Mouse (Mus musculus) stomach, postnatal 0 days (tissue): Measurements from ENCODE around the gene Smarcd2. TPM values are rescaled to one million over a fixed set of nuclear protein-coding genes. Genes with fewer than 3 reads are reported as not detected.

Source experiments
- ATAC-seq: fragments of 200-750 bp; cut with Nextera tagmentation; 2 replicates; pipeline ENCODE4 v1.8.0; 2017; ENCODE audit not compliant: low FRiP score, low TSS enrichment
- DNase-seq: peaks from one replicate; pipeline ENCODE4 v3.0.0-alpha.2; 2016; ENCODE audit warnings: low spot score
- H3K27ac ChIP-seq: fragments of 300-500 bp; sonication (generic); replicated peaks from 2 replicates; pipeline ENCODE4 v1.5.1; 2014; ENCODE audit warnings: mild to moderate bottlenecking, control low read depth
- H3K27me3 ChIP-seq: fragments of 300-500 bp; sonication (generic); 2 replicates; pipeline ENCODE4 v1.6.1; 2014; ENCODE audit warnings: low read length; ENCODE audit not compliant: control insufficient read depth, insufficient read depth
- H3K36me3 ChIP-seq: fragments of 300-500 bp; sonication (generic); 2 replicates; pipeline ENCODE4 v1.6.1; 2014; ENCODE audit warnings: low read length, mixed read lengths; ENCODE audit not compliant: control insufficient read depth, insufficient read depth
- H3K4me1 ChIP-seq: fragments of 300-500 bp; sonication (generic); replicated peaks from 2 replicates; pipeline ENCODE4 v1.6.1; 2014; ENCODE audit warnings: antibody characterized with exemption; ENCODE audit not compliant: control insufficient read depth, insufficient read depth
- H3K4me2 ChIP-seq: fragments of 300-500 bp; sonication (generic); replicated peaks from 2 replicates; pipeline ENCODE4 v1.6.1; 2014; ENCODE audit warnings: low read depth, mild to moderate bottlenecking, control low read depth, moderate library complexity
- H3K4me3 ChIP-seq: fragments of 300-500 bp; sonication (generic); 2 replicates; pipeline ENCODE4 v1.5.1; 2014; ENCODE audit warnings: low read depth, low read length, control low read depth
- H3K9ac ChIP-seq: fragments of 300-500 bp; sonication (generic); 2 replicates; pipeline ENCODE4 v1.6.1; 2014; ENCODE audit warnings: mild to moderate bottlenecking, low read length, control low read depth, mixed read lengths
- H3K9me3 ChIP-seq: fragments of 300-500 bp; sonication (generic); 2 replicates; pipeline ENCODE4 v1.6.1; 2016; ENCODE audit warnings: low read length; ENCODE audit not compliant: control insufficient read depth
- CTCF ChIP-seq: IDR thresholded peaks from 2 replicates; pipeline ENCODE4 v1.5.1; 2016; ENCODE audit warnings: antibody characterized with exemption, low read depth, mild to moderate bottlenecking, moderate library complexity
- EP300 ChIP-seq: optimal IDR thresholded peaks from 2 replicates; pipeline ENCODE3; 2016; ENCODE audit warnings: antibody characterized with exemption
- WGBS: fragments of 180-500 bp; shearing (Covaris S2); extraction: QIAGEN DNeasy Blood & Tissue Kit; methylation state at CpG from one replicate; pipeline ENCODE4 v1.1.7; 2014; 5-methylcytosine and 5-hydroxymethylcytosine counted together
- polyA plus RNA-seq: library from polyadenylated mRNA; unstranded; fragments of >200 nt; fragmentation: Nextera tagmentation; extraction: Ambion mirVana; gene quantifications from 2 replicates; pipeline ENCODE4 v1.2.1, GENCODE M21; 2015

Smarcd2 gene
- polyA plus RNA-seq, 1 experiment from 2014 or later = 43.5 TPM

DNA sequence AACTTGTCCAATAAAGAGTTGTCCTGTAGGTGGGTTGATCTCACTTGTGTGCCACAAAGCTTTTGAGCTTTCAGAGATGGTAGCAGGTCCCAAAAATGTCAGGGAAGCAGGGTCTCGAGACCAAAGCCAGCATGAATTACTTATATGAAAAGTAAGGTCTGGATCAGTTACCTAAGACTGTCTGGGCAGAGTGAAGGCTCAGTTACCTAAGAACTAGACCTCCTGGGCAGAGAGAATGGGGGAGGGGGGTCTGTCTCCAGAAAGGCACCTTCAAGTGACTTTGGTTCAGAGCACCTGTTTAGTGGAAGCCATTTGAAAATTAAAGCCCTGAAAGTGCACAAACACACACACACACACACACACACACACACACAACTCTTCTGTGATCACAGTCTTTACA is 1.6 kb upstream of the Smarcd2 start:
- H3K27ac ChIP-seq = no peak overlapping the region; the same call in 1 of the 2 replicates
- peaks cover 11% of the 10 kb centered on the region for H3K4me1 ChIP-seq
- 84% methylated on average over 1 of the region's 1 CpGs for WGBS
- ATAC-seq (no peak), DNase-seq (no peak)
- H3K4me2 ChIP-seq = no peak overlapping the region
- H3K36me3 ChIP-seq = no peaks in the 10 kb centered on the region
- no peaks in the 10 kb centered on the region for H3K27me3 ChIP-seq
- no peaks in the 10 kb centered on the region for H3K9me3 ChIP-seq
- H3K9ac ChIP-seq = no peak overlapping the region
- TF ChIP-seq CTCF (no peak), EP300 (no peak)
- H3K4me3 ChIP-seq = no peak overlapping the region

GRCm38 (mm10) chr11:106273811-106274210 is 1.0 kb upstream of the Smarcd2 start:
- no peak overlapping the region; the same call in 1 of the 2 replicates for H3K4me3 ChIP-seq
- H3K9ac ChIP-seq = no peak overlapping the region
- TF ChIP-seq EP300 (no peak), CTCF (no peak)
- H3K27me3 ChIP-seq = no peaks in the 10 kb centered on the region
- no peaks in the 10 kb centered on the region for H3K9me3 ChIP-seq
- H3K36me3 ChIP-seq = no peaks in the 10 kb centered on the region
- H3K4me1 ChIP-seq = peaks cover 15% of the 10 kb centered on the region
- ATAC-seq (no peak), DNase-seq (no peak)
- H3K27ac ChIP-seq = peak overlapping the region; percentile 94
- H3K4me2 ChIP-seq = no peak overlapping the region
- WGBS = 86% methylated on average over 6 of the region's 6 CpGs

GRCm38 (mm10) chr11:106273311-106273684 is 526 bp upstream of the Smarcd2 start:
- peak overlapping the region; percentile 61 for H3K9ac ChIP-seq
- no peaks in the 10 kb centered on the region for H3K9me3 ChIP-seq
- no peaks in the 10 kb centered on the region for H3K36me3 ChIP-seq
- peaks cover 17% of the 10 kb centered on the region for H3K4me1 ChIP-seq
- no peaks in the 10 kb centered on the region for H3K27me3 ChIP-seq
- H3K4me3 ChIP-seq = peak overlapping the region; percentile 98
- H3K27ac ChIP-seq = peak overlapping the region; percentile 94
- 5% methylated on average over 16 of the region's 16 CpGs for WGBS
- TF ChIP-seq EP300 (no peak), CTCF (no peak)
- H3K4me2 ChIP-seq = peak overlapping the region; percentile 69
- DNase-seq (no peak), ATAC-seq (no peak)

GRCm38 (mm10) chr11:106271794-106272643 is 753 bp downstream of the Smarcd2 start:
- H3K9me3 ChIP-seq = no peaks in the 10 kb centered on the region
- H3K4me2 ChIP-seq = peak overlapping the region; percentile 72
- peak overlapping the region; percentile 99 for H3K9ac ChIP-seq
- H3K27me3 ChIP-seq = no peaks in the 10 kb centered on the region
- peak; percentile 14 for ATAC-seq
- H3K4me3 ChIP-seq = peak overlapping the region; percentile 98
- peak overlapping the region; percentile 99 for H3K27ac ChIP-seq
- under 1% methylated on average over 41 of the region's 41 CpGs for WGBS
- TF ChIP-seq EP300 (no peak), CTCF (no peak)
- peaks cover 22% of the 10 kb centered on the region for H3K4me1 ChIP-seq
- H3K36me3 ChIP-seq = no peaks in the 10 kb centered on the region
- peak; percentile 67 for DNase-seq

DNA sequence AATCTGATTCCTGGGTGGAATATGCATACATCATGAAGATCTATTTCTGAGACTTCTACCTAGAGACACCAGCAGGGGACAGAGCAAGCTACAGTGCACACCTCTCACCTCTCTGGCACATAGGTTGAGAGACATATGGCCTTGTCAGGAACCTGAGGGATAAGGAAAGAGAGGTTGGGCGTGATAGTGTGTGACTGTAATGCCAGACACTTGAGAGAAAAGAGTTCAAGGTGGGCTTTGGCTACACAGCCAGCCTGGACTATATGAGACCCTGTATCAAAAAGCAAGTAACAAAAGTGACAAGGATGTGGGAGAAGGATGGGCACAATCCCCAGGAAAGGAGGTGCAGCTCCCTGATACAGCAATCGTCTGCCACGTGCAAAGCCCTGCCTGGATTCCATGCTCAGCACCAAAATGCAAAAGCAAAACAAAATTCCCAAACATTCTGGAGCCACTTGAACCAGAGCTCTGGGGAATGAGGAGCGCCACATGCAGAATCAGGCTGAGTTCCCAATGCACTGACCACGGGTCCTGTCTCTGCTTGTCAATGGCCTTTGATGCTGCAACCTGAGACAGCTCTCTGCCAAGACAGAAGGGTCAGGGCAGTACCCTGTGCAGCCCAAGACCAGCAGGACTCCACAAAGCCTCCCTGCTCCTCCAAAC is 1.5 kb downstream of the Smarcd2 start:
- Histone ChIP-seq H3K9ac (peak overlapping the region; percentile 99), H3K4me3 (peak overlapping the region; percentile 98), H3K4me2 (peak overlapping the region; percentile 72), H3K27me3 (no peaks in the 10 kb centered on the region), H3K27ac (peak overlapping the region; percentile 99), H3K9me3 (no peaks in the 10 kb centered on the region), H3K36me3 (peaks cover 6% of the 10 kb centered on the region), H3K4me1 (peaks cover 22% of the 10 kb centered on the region)
- 7% methylated on average over 5 of the region's 5 CpGs for WGBS
- TF ChIP-seq EP300 (no peak), CTCF (peak; percentile 44)
- ATAC-seq = no peak
- DNase-seq = no peak

- H3K9ac ChIP-seq = peak overlapping the region; percentile 50
- no peaks in the 10 kb centered on the region for H3K27me3 ChIP-seq
- peaks cover 24% of the 10 kb centered on the region for H3K36me3 ChIP-seq
- 14% methylated on average over 3 of the region's 3 CpGs for WGBS
- ATAC-seq = no peak
- peak overlapping the region; percentile 46 for H3K4me2 ChIP-seq
- peaks cover 19% of the 10 kb centered on the region for H3K4me1 ChIP-seq
- peak overlapping the region; percentile 92 for H3K27ac ChIP-seq
- TF ChIP-seq EP300 (no peak), CTCF (no peak)
- H3K9me3 ChIP-seq = no peaks in the 10 kb centered on the region
- DNase-seq = peak; percentile 40
- H3K4me3 ChIP-seq = peak overlapping the region; percentile 8; the same call in 1 of the 2 replicates
Measured at GRCm38 (mm10) chr11:106269060-106269431, 3.7 kb downstream of the Smarcd2 start.
